Mouse (Mus musculus): ENCODE data around the gene Ppp1r3f. TPM values are rescaled to one million over a fixed set of nuclear protein-coding genes. Genes with fewer than 3 reads are reported as not detected.

Ppp1r3f gene
- polyA plus RNA-seq, 1 experiment from 2014 or later, result 1.0 TPM

- Histone ChIP-seq H3K4me1 (no peaks in the 10 kb centered on the region), H3K9me3 (replicated peaks) (no peaks in the 10 kb centered on the region), H3K9ac (no peak overlapping the region), H3K27ac (no peak overlapping the region), H3K4me3 (no peak overlapping the region), H3K36me3 (0 out of 2 replicates have a peak, but pooled peaks cover 2% of the 10 kb centered on the region), H3K27me3 (replicated peaks) (no peaks in the 10 kb centered on the region), H3K4me2 (no peak overlapping the region)
- ATAC-seq, result no peak
- WGBS (ENCODE audit: insufficient replicate concordance), result 85% methylated on average over 2 of the region's 2 CpGs
Observed at GRCm38 (mm10) chrX:7581151-7581550, 7.1 kb upstream of the Ppp1r3f start.

- Histone ChIP-seq H3K9me3 (replicated peaks) (no peaks in the 10 kb centered on the region), H3K27me3 (replicated peaks) (no peaks in the 10 kb centered on the region), H3K27ac (peak overlapping the region; percentile 70), H3K9ac (0 out of 2 replicates have a peak overlapping the region, but pooled peaks have one; percentile 22), H3K36me3 (no peaks in the 10 kb centered on the region), H3K4me3 (peak overlapping the region; percentile 76), H3K4me1 (peaks cover 42% of the 10 kb centered on the region), H3K4me2 (peak overlapping the region; percentile 85)
- ATAC-seq, result no peak
- WGBS (ENCODE audit: insufficient replicate concordance), result 27% methylated on average over 2 of the region's 6 CpGs
Observed at GRCm38 (mm10) chrX:7574885-7575231, 775 bp upstream of the Ppp1r3f start.

- Histone ChIP-seq H3K9ac (peak within 1 kb of the TSS; percentile 80), H3K4me1 (peaks cover 42% of the 10 kb centered on the region), H3K4me3 (peak within 1 kb of the TSS; percentile 76), H3K9me3 (replicated peaks) (no peaks in the 10 kb centered on the region), H3K27ac (peak within 1 kb of the TSS; percentile 86), H3K4me2 (peak within 1 kb of the TSS; percentile 85), H3K36me3 (no peaks in the 10 kb centered on the region), H3K27me3 (replicated peaks) (no peaks in the 10 kb centered on the region)
- 27% methylated on average over 42 of the region's 72 CpGs for WGBS (ENCODE audit: insufficient replicate concordance)
- peak; percentile 46 for ATAC-seq
Observed at GRCm38 (mm10) chrX:7573176-7574086, 652 bp downstream of the Ppp1r3f start, which contains the start of gene Foxp3. TSS of gene Foxp3 (plus strand) at chrX:7573644.

- ATAC-seq, result no peak
- Histone ChIP-seq H3K27ac (no peak overlapping the region), H3K4me2 (peak overlapping the region; percentile 85), H3K36me3 (no peaks in the 10 kb centered on the region), H3K9me3 (replicated peaks) (no peaks in the 10 kb centered on the region), H3K27me3 (replicated peaks) (no peaks in the 10 kb centered on the region), H3K4me1 (peaks cover 42% of the 10 kb centered on the region), H3K9ac (0 out of 2 replicates have a peak overlapping the region, but pooled peaks have one; percentile 80), H3K4me3 (peak overlapping the region; percentile 9; the same call in 1 of the 2 replicates)
- WGBS (ENCODE audit: insufficient replicate concordance), result 51% methylated on average over 10 of the region's 10 CpGs
Observed at GRCm38 (mm10) chrX:7572466-7572865, 1.6 kb downstream of the Ppp1r3f start.

- Histone ChIP-seq H3K4me2 (0 out of 2 replicates have a peak overlapping the region, but pooled peaks have one; percentile 85), H3K9me3 (replicated peaks) (no peaks in the 10 kb centered on the region)
- WGBS (ENCODE audit: insufficient replicate concordance), result 82% methylated on average over 9 of the region's 9 CpGs
Observed at GRCm38 (mm10) chrX:7571565-7572136, 2.4 kb downstream of the Ppp1r3f start.

GRCm38 (mm10) chrX:7570481-7571175, 3.5 kb downstream of the Ppp1r3f start:
- Histone ChIP-seq H3K4me1 (peaks cover 41% of the 10 kb centered on the region), H3K27me3 (replicated peaks) (no peaks in the 10 kb centered on the region), H3K9me3 (replicated peaks) (no peaks in the 10 kb centered on the region), H3K4me2 (no peak overlapping the region), H3K27ac (no peak overlapping the region), H3K9ac (no peak overlapping the region), H3K4me3 (no peak overlapping the region), H3K36me3 (no peaks in the 10 kb centered on the region)
- WGBS (ENCODE audit: insufficient replicate concordance), result 46% methylated on average over 7 of the region's 7 CpGs
- ATAC-seq, result no peak

More at GRCm38 (mm10) chrX:7571565-7572136, 2.4 kb downstream of the Ppp1r3f start:
- no peak for ATAC-seq
- no peaks in the 10 kb centered on the region for H3K36me3 ChIP-seq
- no peaks in the 10 kb centered on the region for H3K27me3 ChIP-seq (replicated peaks)
- no peak overlapping the region for H3K4me3 ChIP-seq
- no peak overlapping the region for H3K27ac ChIP-seq
- H3K9ac ChIP-seq, result no peak overlapping the region
- peaks cover 42% of the 10 kb centered on the region for H3K4me1 ChIP-seq

- WGBS (ENCODE audit: insufficient replicate concordance), result 44% methylated on average over 9 of the region's 9 CpGs
- Histone ChIP-seq H3K4me2 (no peak overlapping the region), H3K4me1 (peaks cover 21% of the 10 kb centered on the region), H3K9ac (no peak overlapping the region), H3K36me3 (no peaks in the 10 kb centered on the region), H3K9me3 (replicated peaks) (no peaks in the 10 kb centered on the region), H3K4me3 (no peak overlapping the region), H3K27ac (no peak overlapping the region), H3K27me3 (replicated peaks) (no peaks in the 10 kb centered on the region)
- no peak for ATAC-seq
Observed at GRCm38 (mm10) chrX:7567491-7567890, 6.6 kb downstream of the Ppp1r3f start.

GRCm38 (mm10) chrX:7566352-7566751, 7.7 kb downstream of the Ppp1r3f start:
- Histone ChIP-seq H3K27ac (no peak overlapping the region), H3K4me3 (no peak overlapping the region), H3K4me1 (peaks cover 10% of the 10 kb centered on the region), H3K9ac (no peak overlapping the region), H3K27me3 (replicated peaks) (no peaks in the 10 kb centered on the region), H3K9me3 (replicated peaks) (no peaks in the 10 kb centered on the region), H3K4me2 (no peak overlapping the region), H3K36me3 (no peaks in the 10 kb centered on the region)
- ATAC-seq, result no peak
- WGBS (ENCODE audit: insufficient replicate concordance), result 39% methylated on average over 6 of the region's 6 CpGs

- Histone ChIP-seq H3K9ac (no peak overlapping the region), H3K36me3 (no peaks in the 10 kb centered on the region), H3K27me3 (replicated peaks) (no peaks in the 10 kb centered on the region), H3K4me1 (no peaks in the 10 kb centered on the region), H3K4me3 (no peak overlapping the region), H3K4me2 (no peak overlapping the region), H3K9me3 (replicated peaks) (no peaks in the 10 kb centered on the region), H3K27ac (no peak overlapping the region)
- WGBS (ENCODE audit: insufficient replicate concordance), result 15% methylated on average over 2 of the region's 2 CpGs
- ATAC-seq, result no peak
Observed at GRCm38 (mm10) chrX:7563076-7563475, 11.0 kb downstream of the Ppp1r3f start.

- H3K36me3 ChIP-seq, result no peaks in the 10 kb centered on the region
- H3K27me3 ChIP-seq (replicated peaks), result no peaks in the 10 kb centered on the region
- WGBS (ENCODE audit: insufficient replicate concordance), result 80% methylated on average over 4 of the region's 4 CpGs
- no peak overlapping the region for H3K9ac ChIP-seq
- no peak for ATAC-seq
- H3K4me2 ChIP-seq, result no peak overlapping the region
- H3K9me3 ChIP-seq (replicated peaks), result no peaks in the 10 kb centered on the region
- H3K27ac ChIP-seq, result no peak overlapping the region
- no peaks in the 10 kb centered on the region for H3K4me1 ChIP-seq
- H3K4me3 ChIP-seq, result no peak overlapping the region
Observed at GRCm38 (mm10) chrX:7553474-7553873, 20.6 kb downstream of the Ppp1r3f start.

GRCm38 (mm10) chrX:7524961-7525360, 49.1 kb downstream of the Ppp1r3f start:
- no peak overlapping the region for H3K4me3 ChIP-seq
- H3K27ac ChIP-seq, result no peak overlapping the region
- no peak overlapping the region for H3K9ac ChIP-seq
- no peak overlapping the region for H3K4me2 ChIP-seq
- no peaks in the 10 kb centered on the region for H3K9me3 ChIP-seq (replicated peaks)
- H3K27me3 ChIP-seq (replicated peaks), result no peaks in the 10 kb centered on the region
- no peaks in the 10 kb centered on the region for H3K4me1 ChIP-seq
- no peaks in the 10 kb centered on the region for H3K36me3 ChIP-seq
- WGBS (ENCODE audit: insufficient replicate concordance), result 51% methylated on average over 3 of the region's 3 CpGs
- no peak for ATAC-seq

Measured in liver, embryonic 12.5 days (tissue).